Mouse (Mus musculus) megakaryocyte, embryonic 14.5 days (primary cell): ENCODE measurements around the gene Trmt1.

ENCODE experiments used
- FLI1 ChIP-seq: IDR thresholded peaks from 2 replicates; pipeline ENCODE4 v1.6.1; 2012; ENCODE audit warnings: low read length, inconsistent platforms, mixed read lengths
- GATA1 ChIP-seq: IDR thresholded peaks from 3 replicates; pipeline ENCODE4 v1.6.1; 2012; ENCODE audit warnings: mixed read lengths, low read length, inconsistent platforms, borderline replicate concordance

DNA sequence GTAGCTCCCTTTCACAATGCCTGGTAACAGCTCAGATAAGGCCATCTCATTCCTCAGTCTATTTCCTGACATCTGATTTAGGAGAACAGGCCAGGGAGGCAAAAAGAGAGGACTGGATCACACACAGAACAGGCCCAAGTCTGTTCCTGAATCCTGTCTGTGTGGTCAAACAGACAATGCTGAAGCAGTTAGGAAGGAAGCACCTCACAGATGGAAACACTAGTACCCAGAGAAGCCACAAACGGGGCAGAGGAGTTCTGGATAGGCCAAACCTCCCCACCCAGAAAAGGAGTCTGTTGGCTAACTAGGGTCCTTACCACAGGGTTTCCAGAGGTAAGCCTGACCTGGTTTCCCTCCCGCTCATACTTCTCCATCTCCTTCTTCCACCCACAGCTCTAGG, 3.9 kb upstream of the Trmt1 start:
- TF ChIP-seq FLI1 = no peak
- TF ChIP-seq GATA1 = no peak
